Mouse (Mus musculus): ENCODE results near the gene Fam205a3.
"Not testable (repeated sequence)": the region's sequence is repeated elsewhere in the genome, so short reads cannot be mapped to it uniquely, and the experiment has no call there.

Gene Fam205a3

GRCm38 (mm10) chr4:42318034-42318433, at the start of gene Fam205a3:
Gene Fam205a3 (plus strand): TSS chr4:42318334.
- DNase-seq: not testable (repeated sequence)

GRCm38 (mm10) chr4:42293967-42294366, 24.2 kb upstream of the Fam205a3 start, which contains the start of gene Gm21953:
Gene Gm21953 (plus strand): TSS chr4:42294267.
- DNase-seq: not testable (repeated sequence)
